Mouse (Mus musculus) CD4-positive naive resting alpha-beta T cell, adult 57 days (primary cell): Measurements from ENCODE around the gene Fam47e. TPM values are rescaled to one million over a fixed set of nuclear protein-coding genes. Genes with fewer than 3 reads are reported as not detected.

Experiments used
- total RNA-seq: library from RNA; stranded (reverse); gene quantifications from one replicate; pipeline ENCODE4 v1.2.4, GENCODE M21; 2023

Gene Fam47e
- total RNA-seq = not detected

DNA sequence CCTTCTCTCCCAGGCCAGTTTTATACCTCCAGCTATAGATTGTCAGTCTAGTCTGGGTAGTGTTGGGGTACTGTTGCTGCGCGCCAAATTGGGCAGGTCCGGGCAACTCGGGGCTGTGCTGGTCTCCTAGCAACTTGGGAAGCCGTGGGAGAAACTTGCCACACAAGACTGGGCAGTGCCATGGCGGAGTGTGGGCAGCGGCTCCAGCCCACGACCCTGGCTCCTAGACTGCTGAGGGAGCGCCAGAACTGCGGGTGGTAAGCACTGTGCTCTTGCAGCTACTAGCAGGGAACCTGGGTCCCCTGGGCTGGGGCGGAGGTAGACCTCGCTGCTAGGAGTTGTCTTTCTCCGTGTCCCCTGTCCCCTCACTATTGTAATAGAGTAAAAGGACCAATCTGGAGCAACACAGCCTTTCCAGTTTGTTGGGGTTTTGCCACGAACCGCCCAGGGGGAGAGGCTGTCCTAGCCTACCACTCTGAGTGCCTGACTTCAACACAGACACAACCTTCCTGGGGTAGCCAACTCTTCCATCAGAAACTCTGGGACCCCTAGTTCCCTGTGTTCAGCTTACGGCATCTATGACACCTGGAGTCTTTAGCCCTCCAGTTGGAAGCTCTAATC, at the start of gene Fam47e:
Gene Fam47e, plus strand, starts transcription at position 179 of the 621 bp plus-strand sequence.

DNA sequence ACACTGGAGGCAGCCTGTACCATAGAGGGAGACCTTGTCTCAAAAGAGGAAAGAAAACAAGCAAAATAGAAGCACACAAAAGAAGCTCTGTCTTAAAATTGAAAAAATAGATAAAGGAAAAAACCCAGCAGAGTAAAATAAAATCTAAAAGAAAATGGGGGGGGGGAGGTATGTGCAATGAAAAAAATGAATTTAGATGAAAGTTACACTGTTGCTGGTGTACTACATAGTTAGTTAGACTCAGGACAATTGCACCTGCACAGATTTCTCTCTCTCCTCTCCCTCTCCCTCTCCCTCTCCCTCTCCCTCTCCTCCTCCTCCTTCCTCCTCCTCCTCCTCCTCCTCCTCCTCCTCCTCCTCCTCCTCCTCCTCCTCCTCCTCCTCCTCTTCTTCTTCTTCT, 48.1 kb upstream of the Fam47e start, which contains the start of gene Scarb2:
Gene Scarb2, minus strand, starts transcription at position 101 of the 400 bp plus-strand sequence.

DNA sequence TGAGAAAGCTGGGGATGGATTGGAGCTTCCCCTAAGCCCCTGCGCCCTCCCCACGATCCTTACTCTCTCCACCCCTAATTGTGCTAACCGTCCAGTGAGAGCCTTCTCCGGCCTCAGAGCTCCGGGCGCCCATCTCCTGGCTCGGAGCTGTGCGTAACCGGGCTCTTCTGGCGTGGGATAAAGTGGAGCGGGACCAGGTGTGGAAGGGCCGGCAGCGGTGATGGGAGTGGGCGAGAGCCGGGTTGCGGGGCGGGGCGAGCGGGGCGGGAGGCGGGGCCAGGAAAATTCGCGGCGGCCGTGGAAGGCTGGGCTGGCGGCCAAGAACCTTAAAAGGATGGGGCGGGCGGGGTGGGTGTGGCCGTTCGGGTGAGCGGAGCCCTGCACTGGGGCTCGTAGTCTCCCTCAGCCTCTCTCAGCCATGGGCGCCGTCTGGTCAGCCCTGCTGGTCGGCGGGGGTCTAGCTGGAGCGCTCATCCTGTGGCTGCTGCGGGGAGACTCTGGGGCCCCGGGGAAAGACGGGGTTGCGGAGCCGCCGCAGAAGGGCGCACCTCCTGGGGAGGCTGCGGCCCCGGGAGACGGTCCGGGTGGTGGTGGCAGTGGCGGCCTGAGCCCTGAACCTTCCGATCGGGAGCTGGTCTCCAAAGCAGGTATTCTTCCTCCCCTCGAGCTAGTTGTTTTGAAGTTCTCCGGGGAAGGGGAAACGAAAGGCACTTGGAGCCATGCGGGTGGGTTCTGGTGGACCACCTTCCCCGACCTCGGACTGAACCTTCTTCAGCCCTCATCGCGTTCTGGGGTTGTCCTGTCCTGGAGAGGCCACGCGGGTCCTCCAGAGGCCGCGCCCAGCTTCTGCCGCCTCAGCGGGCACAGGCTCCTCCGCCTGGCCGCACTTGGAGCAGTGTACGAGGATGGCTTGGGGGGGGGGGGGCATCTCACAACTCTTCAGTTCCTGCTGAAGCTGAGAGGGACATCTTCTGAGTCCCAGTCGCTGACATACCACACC, 48.1 kb downstream of the Fam47e start, which contains the start of gene Stbd1:
Gene Stbd1, plus strand, starts transcription at position 351 of the 1,000 bp plus-strand sequence.

Other genes with a start within 250 kb of the Fam47e start
- gene Sdad1, start 244.6 kb upstream of the Fam47e start, total RNA-seq = 64.2 TPM
- not detected for gene Cxcl9, start 227.0 kb upstream of the Fam47e start, total RNA-seq
- 0.89 TPM for gene Art3, start 223.2 kb upstream of the Fam47e start, total RNA-seq
- gene Cxcl10, start 206.2 kb upstream of the Fam47e start, total RNA-seq = 1.6 TPM
- 53.3 TPM for gene Nup54, start 119.8 kb upstream of the Fam47e start, total RNA-seq
- 44.4 TPM for gene Scarb2, start 48.2 kb upstream of the Fam47e start, total RNA-seq
- not detected for gene Stbd1, start 48.0 kb downstream of the Fam47e start, total RNA-seq
- gene Ccdc158, start 120.2 kb downstream of the Fam47e start, total RNA-seq = not detected
- 0.33 TPM for gene Shroom3, start 128.4 kb downstream of the Fam47e start, total RNA-seq